Mouse (Mus musculus) liver, embryonic 16.5 days (tissue): Measurements from ENCODE around the gene Nfkbia. TPM values are rescaled to one million over a fixed set of nuclear protein-coding genes. Genes with fewer than 3 reads are reported as not detected.

Source experiments
- ATAC-seq: fragments of 200-750 bp; cut with Nextera tagmentation; 2 replicates; pipeline ENCODE4 v1.8.0; 2017; ENCODE audit warnings: low read depth, mild to moderate bottlenecking, moderate number of reproducible peaks, moderate library complexity
- H3K27ac ChIP-seq: fragments of 300-500 bp; sonication (generic); 2 replicates; pipeline ENCODE4 v1.5.1; 2014; ENCODE audit warnings: mild to moderate bottlenecking, low read length
- H3K27me3 ChIP-seq: fragments of 300-500 bp; sonication (generic); 2 replicates; pipeline ENCODE4 v1.6.1; 2014; ENCODE audit warnings: low read depth, low read length, mixed read lengths; ENCODE audit not compliant: control insufficient read depth, insufficient read depth
- H3K36me3 ChIP-seq: fragments of 300-500 bp; sonication (generic); 2 replicates; pipeline ENCODE4 v1.6.1; 2014; ENCODE audit warnings: mild to moderate bottlenecking; ENCODE audit not compliant: control insufficient read depth, insufficient read depth
- H3K4me1 ChIP-seq: fragments of 300-500 bp; sonication (generic); 2 replicates; pipeline ENCODE4 v1.6.1; 2014; ENCODE audit warnings: low read depth, low read length, mixed read lengths; ENCODE audit not compliant: control insufficient read depth
- H3K4me2 ChIP-seq: fragments of 300-500 bp; sonication (generic); 2 replicates; pipeline ENCODE4 v1.6.1; 2014; ENCODE audit warnings: low read depth, low read length, mixed read lengths
- H3K4me3 ChIP-seq: fragments of 300-500 bp; sonication (generic); 2 replicates; pipeline ENCODE4 v1.5.1; 2014; ENCODE audit warnings: low read depth, mild to moderate bottlenecking, low read length
- H3K9ac ChIP-seq: fragments of 300-500 bp; sonication (generic); 2 replicates; pipeline ENCODE4 v1.6.1; 2014; ENCODE audit warnings: low read depth, low read length
- H3K9me3 ChIP-seq: fragments of 300-500 bp; sonication (generic); replicated peaks from 2 replicates; pipeline ENCODE4 v1.6.1; 2016; ENCODE audit warnings: low read length; ENCODE audit not compliant: control insufficient read depth
- WGBS: fragments of 180-500 bp; shearing (Covaris S2); extraction: QIAGEN DNeasy Blood & Tissue Kit; methylation state at CpG from one replicate; pipeline ENCODE4 v1.1.7; 2014; ENCODE audit not compliant: insufficient replicate concordance; 5-methylcytosine and 5-hydroxymethylcytosine counted together
- polyA plus RNA-seq: library from polyadenylated mRNA; unstranded; fragments of >200 nt; fragmentation: Nextera tagmentation; extraction: Ambion mirVana; gene quantifications from 2 replicates; pipeline ENCODE4 v1.2.1, GENCODE M21; 2015

Nfkbia gene
- polyA plus RNA-seq, 1 experiment from 2014 or later: 24.5 TPM

GRCm38 (mm10) chr12:55473250-55474208, 18.9 kb downstream of the Nfkbia start:
- Histone ChIP-seq H3K4me2 (no peak overlapping the region), H3K4me1 (peaks cover 11% of the 10 kb centered on the region), H3K27ac (no peak overlapping the region), H3K9ac (no peak overlapping the region), H3K4me3 (no peak overlapping the region), H3K9me3 (no peaks in the 10 kb centered on the region), H3K27me3 (no peaks in the 10 kb centered on the region), H3K36me3 (no peaks in the 10 kb centered on the region)
- ATAC-seq: peak; percentile 65
- 18% methylated on average over 8 of the region's 8 CpGs for WGBS

GRCm38 (mm10) chr12:55471344-55471743, 21.1 kb downstream of the Nfkbia start:
- Histone ChIP-seq H3K4me1 (peaks cover 11% of the 10 kb centered on the region), H3K36me3 (no peaks in the 10 kb centered on the region), H3K4me2 (no peak overlapping the region), H3K27me3 (peaks cover 4% of the 10 kb centered on the region; the same call in 1 of the 2 replicates), H3K9ac (no peak overlapping the region), H3K9me3 (no peaks in the 10 kb centered on the region), H3K27ac (no peak overlapping the region), H3K4me3 (no peak overlapping the region)
- 72% methylated on average over 9 of the region's 9 CpGs for WGBS
- no peak for ATAC-seq

- Histone ChIP-seq H3K4me2 (no peak overlapping the region), H3K4me1 (peaks cover 11% of the 10 kb centered on the region), H3K9me3 (no peaks in the 10 kb centered on the region), H3K4me3 (no peak overlapping the region), H3K27ac (no peak overlapping the region), H3K9ac (no peak overlapping the region), H3K27me3 (peaks cover 7% of the 10 kb centered on the region; the same call in 1 of the 2 replicates), H3K36me3 (no peaks in the 10 kb centered on the region)
- WGBS: 58% methylated on average over 5 of the region's 5 CpGs
- ATAC-seq: no peak
Observed at GRCm38 (mm10) chr12:55470442-55470841, 22.0 kb downstream of the Nfkbia start.

- H3K4me2 ChIP-seq: no peak overlapping the region
- no peak overlapping the region for H3K4me3 ChIP-seq
- no peak overlapping the region for H3K27ac ChIP-seq
- H3K4me1 ChIP-seq: no peaks in the 10 kb centered on the region; the same call in 1 of the 2 replicates
- no peak for ATAC-seq
- H3K9me3 ChIP-seq: no peaks in the 10 kb centered on the region
- 43% methylated on average over 10 of the region's 10 CpGs for WGBS
- H3K9ac ChIP-seq: no peak overlapping the region
- H3K36me3 ChIP-seq: no peaks in the 10 kb centered on the region
- peaks cover 7% of the 10 kb centered on the region; the same call in 1 of the 2 replicates for H3K27me3 ChIP-seq
Observed at GRCm38 (mm10) chr12:55467331-55468180, 24.9 kb downstream of the Nfkbia start.

GRCm38 (mm10) chr12:55466816-55467215, 25.6 kb downstream of the Nfkbia start:
- no peaks in the 10 kb centered on the region for H3K9me3 ChIP-seq
- H3K4me1 ChIP-seq: no peaks in the 10 kb centered on the region; the same call in 1 of the 2 replicates
- 0 out of 2 replicates have a peak, but pooled peaks have one; percentile 21 for ATAC-seq
- no peak overlapping the region for H3K4me3 ChIP-seq
- H3K36me3 ChIP-seq: no peaks in the 10 kb centered on the region
- no peak overlapping the region for H3K27ac ChIP-seq
- no peak overlapping the region for H3K4me2 ChIP-seq
- H3K9ac ChIP-seq: no peak overlapping the region
- 30% methylated on average over 5 of the region's 5 CpGs for WGBS
- H3K27me3 ChIP-seq: peaks cover 7% of the 10 kb centered on the region; the same call in 1 of the 2 replicates

GRCm38 (mm10) chr12:55466088-55466701, 26.3 kb downstream of the Nfkbia start:
- 61% methylated on average over 7 of the region's 7 CpGs for WGBS
- Histone ChIP-seq H3K9ac (no peak overlapping the region), H3K27me3 (peaks cover 7% of the 10 kb centered on the region; the same call in 1 of the 2 replicates), H3K27ac (0 out of 2 replicates have a peak overlapping the region, but pooled peaks have one; percentile 13), H3K4me3 (no peak overlapping the region), H3K9me3 (no peaks in the 10 kb centered on the region), H3K36me3 (no peaks in the 10 kb centered on the region), H3K4me2 (no peak overlapping the region), H3K4me1 (no peaks in the 10 kb centered on the region; the same call in 1 of the 2 replicates)
- ATAC-seq: no peak

- Histone ChIP-seq H3K9ac (no peak overlapping the region), H3K27ac (no peak overlapping the region)
Observed at GRCm38 (mm10) chr12:55465401-55465983, 27.0 kb downstream of the Nfkbia start.

GRCm38 (mm10) chr12:55464846-55465361, 27.5 kb downstream of the Nfkbia start:
- Histone ChIP-seq H3K4me3 (no peak overlapping the region), H3K4me1 (no peaks in the 10 kb centered on the region; the same call in 1 of the 2 replicates), H3K4me2 (peak overlapping the region; percentile 9; the same call in 1 of the 2 replicates), H3K9me3 (no peaks in the 10 kb centered on the region), H3K36me3 (no peaks in the 10 kb centered on the region), H3K9ac (no peak overlapping the region), H3K27me3 (peaks cover 7% of the 10 kb centered on the region; the same call in 1 of the 2 replicates), H3K27ac (no peak overlapping the region)
- 66% methylated on average over 14 of the region's 14 CpGs for whole genome bisulfite sequencing
- ATAC-seq: no peak

More at GRCm38 (mm10) chr12:55465401-55465983, 27.0 kb downstream of the Nfkbia start:
- H3K4me2 ChIP-seq: peak overlapping the region; percentile 9
- H3K27me3 ChIP-seq: peaks cover 7% of the 10 kb centered on the region; the same call in 1 of the 2 replicates
- H3K36me3 ChIP-seq: no peaks in the 10 kb centered on the region
- no peak for ATAC-seq
- no peaks in the 10 kb centered on the region; the same call in 1 of the 2 replicates for H3K4me1 ChIP-seq
- H3K9me3 ChIP-seq: no peaks in the 10 kb centered on the region
- 0 out of 2 replicates have a peak overlapping the region, but pooled peaks have one; percentile 6 for H3K4me3 ChIP-seq
- WGBS: 43% methylated on average over 17 of the region's 17 CpGs
